Mouse (Mus musculus) natural killer cell, adult 2 months (primary cell): Measurements from ENCODE around the gene Nlgn2.
A peak's percentile ranks its signal among the peaks of the same experiment; 100 is the strongest.

ENCODE experiments used
- DNase-seq, 2 experiments: peaks; one replicate each; pipeline ENCODE4 v3.0.0; 2022; ENCODE audit warnings: low spot score in 2 of 2

Gene Nlgn2

DNA sequence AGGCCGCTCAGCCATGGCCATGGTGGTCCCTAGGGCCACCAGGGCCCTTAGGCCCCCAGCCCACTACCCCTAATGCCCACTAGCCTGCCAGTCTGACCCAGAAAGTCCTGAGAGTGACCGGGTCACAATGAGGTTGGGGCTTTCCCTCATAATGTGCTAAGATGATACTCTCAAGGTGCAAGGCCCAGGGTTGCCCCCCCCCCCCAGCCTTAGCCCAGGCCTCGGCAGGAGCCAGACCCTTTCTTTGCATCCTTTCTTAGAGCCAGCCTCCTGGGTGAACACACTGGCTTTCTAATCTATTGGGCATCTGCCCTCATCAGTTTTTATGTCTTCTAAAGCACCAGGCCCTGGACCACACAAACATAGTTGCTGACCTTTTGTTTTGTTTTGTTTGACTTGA lies 15.5 kb downstream of the Nlgn2 start, which contains the start of gene Spem1:
TSS of gene Spem1 (minus strand) at position 101 of the 400 bp plus-strand sequence.
- DNase-seq, result no peak

DNA sequence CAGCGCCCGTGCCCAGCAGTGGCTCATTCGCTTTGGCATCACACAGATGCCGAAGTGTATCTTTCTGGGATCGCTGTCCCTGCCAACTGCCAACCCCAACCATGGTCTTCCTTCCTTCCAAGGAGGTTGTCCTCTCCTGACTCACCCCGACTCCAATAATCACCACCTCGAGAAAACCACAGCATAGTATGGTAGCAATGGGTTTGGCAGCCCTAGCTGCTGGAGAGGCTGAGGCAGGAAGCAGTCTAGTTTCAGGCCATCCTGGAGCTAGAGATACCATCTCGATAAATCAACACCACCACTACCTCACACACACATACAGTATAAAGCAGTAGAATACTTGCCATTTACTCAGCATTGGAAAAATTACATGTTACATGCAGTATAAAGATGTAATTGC lies 18.7 kb downstream of the Nlgn2 start:
- no peak for DNase-seq

DNA sequence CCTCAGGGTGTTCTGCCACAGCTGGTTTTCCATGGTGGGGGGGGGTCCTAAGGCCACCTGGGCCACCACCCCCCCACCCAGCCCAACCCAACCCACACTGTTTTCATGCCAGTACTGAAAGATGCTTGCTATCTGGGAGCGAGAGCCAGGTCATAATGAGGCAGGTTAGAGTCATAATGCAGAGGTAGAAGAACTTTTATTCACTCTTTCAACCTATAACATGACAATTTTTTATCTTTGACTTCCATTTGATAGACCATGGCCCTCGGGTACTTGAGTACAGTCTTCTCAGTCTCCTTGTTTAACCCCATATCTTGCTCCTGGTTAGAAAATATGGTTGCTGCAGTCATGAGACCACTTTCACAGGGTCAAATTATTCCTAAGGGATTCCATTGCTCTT lies 19.2 kb downstream of the Nlgn2 start, which contains the start of gene Spem2:
TSS of gene Spem2 (minus strand) at position 101 of the 400 bp plus-strand sequence.
- no peak for DNase-seq

DNA sequence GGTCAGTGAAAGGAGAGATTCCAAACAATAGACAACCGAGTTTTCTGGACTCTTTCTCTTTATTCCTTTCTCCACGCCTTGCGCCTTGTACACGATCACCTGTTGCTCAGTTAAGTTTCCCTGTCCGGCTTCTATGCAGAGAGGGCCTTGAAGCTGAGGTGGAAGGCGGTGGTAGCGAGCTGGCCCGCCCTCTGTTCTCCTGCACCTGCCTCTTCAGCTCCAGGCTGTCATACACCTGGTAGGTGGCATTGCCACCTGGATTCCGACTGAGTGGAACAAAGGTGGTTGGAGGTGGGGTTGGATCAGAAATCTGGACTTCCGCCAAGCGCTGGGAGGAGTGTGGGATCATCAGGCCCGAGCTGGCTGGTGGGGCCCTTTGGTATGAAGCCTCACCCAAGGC lies 21.1 kb downstream of the Nlgn2 start:
- no peak for DNase-seq

DNA sequence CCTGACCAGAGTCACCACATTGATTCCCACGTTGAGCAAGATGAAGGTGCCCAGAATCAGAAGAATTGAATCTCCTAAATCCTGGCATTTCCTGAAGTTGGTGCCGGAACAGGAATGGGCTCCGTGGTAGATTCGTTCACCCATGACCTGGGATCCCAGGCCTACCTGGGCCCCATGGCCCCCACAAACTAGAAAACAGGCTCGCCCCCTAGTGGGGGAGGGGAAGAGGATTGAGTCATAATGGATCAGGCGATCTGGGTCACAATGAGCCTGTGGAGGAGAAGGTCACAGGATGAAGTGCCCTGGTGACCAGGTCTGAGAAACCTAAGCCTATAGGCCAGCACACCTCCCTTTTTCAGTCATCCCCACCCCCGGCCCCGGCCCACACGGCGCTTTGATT lies 22.4 kb downstream of the Nlgn2 start, which contains the start of gene Gm39566:
TSS of gene Gm39566 (minus strand) at position 144 of the 400 bp plus-strand sequence.
- no peak for DNase-seq

DNA sequence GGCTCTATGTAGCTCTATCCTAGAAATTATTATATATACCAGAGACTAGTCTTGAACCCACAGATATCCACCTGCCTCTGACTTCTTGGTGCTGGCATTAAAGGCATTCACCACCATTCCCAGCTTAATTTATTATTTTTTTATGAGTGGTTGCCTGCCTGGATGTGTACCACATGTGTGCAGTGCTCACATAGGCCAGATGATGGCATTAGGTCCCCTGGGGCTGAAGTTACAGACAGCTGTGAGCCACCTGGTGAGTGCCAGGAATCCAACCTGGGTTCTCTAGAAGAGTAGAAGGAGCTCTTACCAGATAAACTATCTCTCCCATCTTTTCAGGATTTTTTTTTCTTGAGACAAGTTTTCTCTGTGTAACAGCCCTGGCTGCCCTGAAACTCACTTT lies 27.3 kb downstream of the Nlgn2 start:
- no peak for DNase-seq

DNA sequence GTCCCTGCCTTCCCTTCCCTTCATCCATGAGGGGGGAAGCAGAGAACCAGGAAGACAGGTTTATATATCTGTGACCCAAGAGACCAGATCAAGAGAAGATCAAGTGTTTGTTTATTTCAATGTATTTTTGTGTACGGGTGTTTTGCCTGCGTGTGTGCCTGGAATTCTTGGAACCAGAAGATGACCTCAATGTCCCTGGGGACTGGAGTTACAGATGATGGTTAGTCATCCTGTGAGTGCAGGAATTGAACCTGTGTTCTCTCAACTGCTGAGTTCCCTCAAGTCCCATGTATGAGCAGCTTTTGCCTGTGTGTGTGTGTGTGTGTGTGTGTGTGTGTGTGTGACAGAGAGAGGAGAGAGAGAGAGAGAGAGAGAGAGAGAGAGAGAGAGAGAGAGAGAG lies 29.9 kb downstream of the Nlgn2 start:
- DNase-seq, result no peak

DNA sequence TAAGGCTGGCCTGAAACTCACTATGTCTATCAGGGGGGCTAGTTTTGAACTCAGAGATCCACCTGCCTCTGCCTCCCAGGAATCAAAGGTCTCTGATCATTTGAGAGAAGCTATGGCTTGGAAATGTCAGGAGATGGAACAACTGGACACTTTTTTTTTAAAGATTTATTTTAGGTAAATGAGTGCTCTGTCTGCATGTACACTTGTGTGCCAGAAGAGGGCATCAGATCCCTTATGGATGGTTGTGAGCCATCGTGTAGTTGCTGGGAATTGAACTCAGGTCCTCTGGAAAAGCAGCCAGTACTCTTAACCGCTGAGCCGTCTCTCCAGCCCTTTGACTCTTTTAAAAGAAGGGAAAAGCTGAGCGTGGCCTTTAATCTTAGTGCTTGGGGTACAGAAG lies 31.2 kb downstream of the Nlgn2 start:
- no peak for DNase-seq

DNA sequence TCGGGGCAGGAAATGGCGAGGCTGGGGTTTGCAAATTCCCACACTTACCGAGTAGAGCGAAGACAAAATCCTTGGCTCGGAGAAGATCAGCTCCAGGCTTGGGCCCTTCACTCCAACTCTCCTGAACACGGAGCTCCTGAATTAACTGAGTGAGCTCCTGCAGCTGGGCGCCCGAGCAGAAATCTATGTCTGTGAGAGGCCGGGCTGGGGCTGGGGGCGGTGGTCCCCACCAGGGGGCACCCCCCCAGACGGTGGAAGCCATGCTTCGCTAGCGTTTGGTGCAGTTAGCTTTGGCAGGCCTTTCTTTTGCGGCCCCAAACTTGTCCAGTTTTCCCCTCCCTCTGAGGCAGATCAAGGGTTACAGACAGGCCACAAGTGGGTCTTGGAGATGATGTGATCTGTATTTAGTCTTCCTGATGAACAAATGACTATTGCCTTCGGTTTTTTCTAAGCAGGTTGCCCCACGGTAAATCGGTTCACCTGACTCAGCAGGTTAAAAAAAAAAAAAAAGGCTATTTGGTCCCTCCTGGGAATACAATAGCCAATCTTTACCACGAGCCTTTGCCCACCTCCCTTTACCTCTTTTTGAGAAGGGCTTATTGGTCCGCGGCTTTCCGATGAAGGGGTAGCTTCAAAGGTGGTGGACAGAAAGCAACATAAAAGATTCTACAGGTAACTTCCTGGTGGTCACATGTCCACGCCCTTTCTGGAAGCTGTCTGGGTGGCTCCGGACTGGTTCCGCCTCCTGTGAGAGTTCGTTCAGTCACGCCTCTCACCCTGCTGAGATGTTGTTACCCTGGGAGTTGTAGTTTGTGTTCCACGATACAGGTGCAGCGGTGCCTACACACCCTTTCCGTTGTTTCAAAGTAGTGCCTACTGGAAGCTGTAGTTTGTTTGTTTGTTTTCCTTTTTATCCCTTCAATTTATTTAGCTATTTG lies 32.3 kb downstream of the Nlgn2 start, which contains the start of gene Tmem102:
TSS of gene Tmem102 (minus strand) at position 653 of the 938 bp plus-strand sequence.
- DNase-seq, result no peak

DNA sequence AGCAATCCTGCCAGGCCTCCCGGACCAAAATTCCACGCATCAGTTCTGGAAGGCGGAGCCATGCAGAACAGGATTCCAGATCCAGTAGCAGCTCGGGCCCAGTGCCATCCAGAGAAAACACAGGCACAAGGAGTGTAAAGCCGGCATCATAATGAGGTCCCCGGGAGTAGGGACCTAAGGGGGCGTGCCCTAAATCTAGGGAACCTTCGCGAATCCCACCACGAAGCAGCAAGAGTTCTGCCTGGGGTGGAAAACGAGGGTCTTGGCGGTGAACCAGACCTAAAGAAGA lies 33.0 kb downstream of the Nlgn2 start:
- DNase-seq, result no peak

DNA sequence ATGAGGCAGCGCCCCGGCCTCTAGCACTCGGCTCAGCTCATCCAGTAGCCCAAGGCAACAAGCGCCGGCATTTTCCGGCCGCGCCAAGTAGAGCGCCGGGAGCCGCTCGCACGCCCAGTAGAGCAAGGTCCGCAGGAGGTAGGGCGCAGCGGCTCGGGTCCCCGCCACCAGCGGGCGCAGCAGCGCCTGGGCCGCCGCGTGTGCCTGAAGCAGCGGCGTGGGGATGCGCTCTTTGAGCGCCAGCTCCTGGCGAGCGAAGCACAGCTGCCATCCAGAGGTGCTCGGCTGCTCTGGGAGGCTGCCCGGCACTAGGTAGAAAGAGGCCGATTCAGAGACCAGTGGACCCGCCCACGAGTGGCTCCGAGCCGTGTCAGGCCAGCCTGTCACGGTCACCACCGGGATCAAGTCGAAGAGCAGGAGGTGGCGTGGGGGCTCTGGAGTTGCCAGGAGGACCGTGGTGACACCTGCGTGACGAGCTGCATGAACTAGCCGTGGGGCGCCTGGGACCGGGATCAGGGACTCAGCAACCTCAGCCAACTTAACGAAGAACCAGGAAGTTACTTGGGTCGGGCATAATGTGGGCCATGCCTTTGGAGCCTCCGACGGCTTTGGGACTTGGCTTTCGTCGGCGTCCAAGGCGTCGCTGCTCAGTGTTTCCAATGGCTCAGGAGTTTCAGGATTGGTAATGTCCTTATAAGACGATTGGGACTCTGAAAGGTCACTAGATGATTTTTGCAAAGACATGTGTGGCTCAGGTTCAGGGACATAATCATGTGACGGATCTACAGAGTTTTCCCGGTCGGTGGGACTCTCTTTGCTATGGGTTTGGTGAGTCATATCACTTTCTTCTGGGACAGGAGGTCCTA lies 33.6 kb downstream of the Nlgn2 start:
- peak; percentile 45 to 61 for DNase-seq

DNA sequence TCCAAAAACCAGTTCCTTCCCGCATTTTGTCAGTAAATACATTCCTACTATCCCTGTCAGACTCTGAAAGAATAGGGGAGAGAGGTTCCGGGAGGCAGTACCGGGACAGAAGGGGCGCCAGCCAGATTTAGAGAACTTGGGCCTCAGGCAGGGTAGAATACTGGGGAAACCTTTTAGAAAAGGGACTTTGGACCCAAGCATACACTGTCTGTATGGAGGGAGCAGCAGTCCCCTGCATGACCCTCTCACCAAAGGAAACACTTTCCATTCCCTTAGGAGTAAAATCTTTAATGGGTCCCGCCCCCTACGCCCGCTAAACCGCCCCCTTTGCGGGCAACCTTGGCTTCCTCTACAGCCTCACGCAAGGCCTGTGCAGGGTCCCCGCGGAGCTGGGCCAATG lies 34.3 kb downstream of the Nlgn2 start:
- no peak for DNase-seq

DNA sequence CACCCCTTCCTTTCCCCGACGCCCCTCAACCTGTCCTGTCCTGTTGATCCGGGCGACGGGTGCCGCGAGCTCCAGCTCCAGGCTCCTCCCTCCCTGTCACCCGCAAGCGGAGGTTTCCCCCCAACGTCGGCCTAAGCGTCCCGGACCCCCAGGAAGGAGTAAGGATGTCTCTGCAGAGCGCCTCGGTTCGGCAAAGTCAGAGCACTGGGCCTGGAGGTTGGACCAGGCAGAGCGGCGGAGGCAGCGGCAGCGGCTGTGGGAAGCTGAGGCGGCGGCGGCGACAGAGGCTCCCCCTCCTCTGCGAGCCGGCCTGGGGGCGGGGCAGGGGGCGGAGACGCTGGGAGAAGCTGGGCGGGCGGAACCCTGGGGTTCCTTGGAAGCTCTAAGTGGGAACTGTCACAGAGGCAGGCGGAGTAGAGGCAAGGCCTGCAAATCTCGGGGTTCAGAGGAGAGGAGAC lies 34.9 kb downstream of the Nlgn2 start:
- DNase-seq, result peak in 1 of 2 experiments; percentile 34

DNA sequence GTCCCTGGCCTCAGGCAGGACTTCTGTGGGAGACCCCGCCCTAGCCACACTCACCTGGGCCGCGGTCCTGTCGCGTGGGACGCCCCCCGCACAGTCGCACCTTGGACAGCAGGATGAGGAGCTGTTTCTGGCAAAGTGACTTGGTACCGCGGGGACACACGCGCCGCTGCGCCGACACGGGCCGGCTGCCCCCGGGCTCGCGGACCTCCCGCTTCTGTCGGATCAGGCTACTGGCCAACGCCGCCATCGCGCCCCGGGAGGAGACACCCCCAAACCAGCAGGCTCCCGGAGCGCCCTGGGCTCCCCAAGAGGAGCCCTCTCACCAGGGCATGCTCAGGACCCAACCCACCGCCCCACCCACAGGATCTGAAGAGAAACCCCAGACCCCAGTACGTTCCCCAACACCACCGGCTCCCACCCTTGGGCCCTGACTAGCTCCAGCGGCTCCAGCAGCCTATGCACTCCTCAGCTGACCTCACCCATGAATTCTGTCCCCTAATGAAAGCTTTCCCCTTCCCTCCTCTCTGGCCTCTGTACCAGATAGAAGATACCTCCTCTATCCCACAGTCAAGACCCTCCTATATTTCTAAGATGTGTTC lies 36.1 kb downstream of the Nlgn2 start, which contains the start of gene Fgf11:
TSS of gene Fgf11 (minus strand) at position 479 of the 599 bp plus-strand sequence.
- no peak for DNase-seq

DNA sequence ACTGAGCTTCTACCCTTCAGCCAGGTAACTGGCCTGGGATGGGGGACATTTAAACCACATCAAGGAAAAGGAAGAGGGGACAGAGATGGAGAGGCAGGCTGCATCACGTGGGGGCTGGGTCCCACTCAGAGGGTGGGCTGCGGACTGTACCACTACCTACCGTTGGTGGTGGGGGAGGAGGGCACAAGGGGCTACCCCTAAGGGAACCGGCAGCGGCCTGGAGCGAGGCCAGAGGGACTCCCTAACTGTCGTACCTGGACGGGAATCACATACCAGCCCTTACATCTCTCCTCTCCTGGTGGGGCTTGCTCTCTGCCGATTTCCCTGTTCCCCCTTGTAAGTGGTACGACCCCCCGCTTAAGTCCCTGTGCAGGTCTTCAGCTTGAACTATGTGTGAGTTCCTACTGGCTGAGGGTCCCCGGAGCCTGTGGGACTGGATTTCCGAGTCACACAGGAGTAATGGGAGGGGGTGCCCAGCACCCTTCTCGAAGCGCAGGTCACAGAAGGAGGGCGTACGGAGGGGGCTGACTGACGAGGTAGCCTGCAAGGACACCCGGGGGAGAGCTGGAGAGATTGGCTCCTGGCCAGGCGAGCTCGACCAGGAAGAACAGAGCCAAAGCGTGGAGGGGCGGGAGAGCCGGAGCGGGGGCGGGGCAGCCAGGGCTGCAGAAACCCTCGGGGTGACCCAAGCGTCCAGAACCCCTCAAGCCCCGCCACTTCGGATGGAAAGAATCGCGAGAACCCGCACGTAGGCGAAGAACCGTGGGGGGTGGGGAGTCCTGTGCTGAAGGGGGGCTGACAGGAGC lies 37.0 kb downstream of the Nlgn2 start:
- no peak for DNase-seq

DNA sequence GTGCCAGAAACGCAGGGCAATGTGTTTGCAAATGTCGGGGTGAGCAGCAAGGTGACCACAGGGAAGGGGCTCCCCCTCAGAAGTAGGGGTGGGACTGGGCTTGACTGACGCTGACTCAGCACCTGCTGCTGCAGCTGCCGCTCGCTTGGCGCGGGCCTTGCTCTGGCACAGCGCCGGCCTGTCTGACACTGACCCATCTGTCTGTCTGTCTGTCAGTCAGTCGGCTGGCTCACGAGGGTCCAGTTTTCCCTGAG lies 37.5 kb downstream of the Nlgn2 start:
- peak; percentile 38 to 41 for DNase-seq

DNA sequence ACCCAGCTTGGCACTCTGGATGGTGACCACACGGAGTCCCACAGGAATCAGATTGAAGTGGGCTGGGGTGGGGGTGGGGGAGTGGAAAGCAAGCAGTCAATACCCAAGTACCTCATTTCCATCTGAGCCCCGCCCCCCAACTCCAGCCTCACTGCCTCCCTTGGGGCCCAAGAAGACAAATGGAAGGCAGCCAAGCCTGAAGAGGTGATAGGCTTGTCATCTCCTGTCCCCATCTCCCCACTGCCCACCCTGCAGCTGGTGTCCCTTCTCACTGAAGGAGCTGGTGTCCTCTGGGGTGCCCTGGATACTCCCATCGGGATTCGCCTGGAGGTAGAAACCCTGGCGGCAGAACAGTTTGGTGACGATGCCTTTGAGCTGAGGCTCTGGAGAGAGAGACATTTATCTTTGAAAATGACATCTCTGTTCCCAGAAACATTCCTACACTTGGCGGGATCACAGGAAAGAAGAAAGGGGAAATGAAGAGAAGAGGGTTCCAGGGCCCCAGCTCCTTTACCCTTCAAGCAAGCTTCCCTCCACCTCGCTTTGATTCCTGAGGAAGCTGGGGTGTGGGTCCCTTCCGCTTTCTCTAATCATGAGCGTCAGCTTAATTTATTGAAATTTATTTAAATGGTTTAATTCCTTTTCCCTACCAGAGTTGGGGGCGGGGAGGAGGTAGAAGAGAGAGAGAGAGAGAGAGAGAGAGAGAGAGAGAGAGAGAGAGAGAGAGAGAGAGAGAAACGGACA lies 38.0 kb downstream of the Nlgn2 start:
- DNase-seq, result peak in 1 of 2 experiments; percentile 59

DNA sequence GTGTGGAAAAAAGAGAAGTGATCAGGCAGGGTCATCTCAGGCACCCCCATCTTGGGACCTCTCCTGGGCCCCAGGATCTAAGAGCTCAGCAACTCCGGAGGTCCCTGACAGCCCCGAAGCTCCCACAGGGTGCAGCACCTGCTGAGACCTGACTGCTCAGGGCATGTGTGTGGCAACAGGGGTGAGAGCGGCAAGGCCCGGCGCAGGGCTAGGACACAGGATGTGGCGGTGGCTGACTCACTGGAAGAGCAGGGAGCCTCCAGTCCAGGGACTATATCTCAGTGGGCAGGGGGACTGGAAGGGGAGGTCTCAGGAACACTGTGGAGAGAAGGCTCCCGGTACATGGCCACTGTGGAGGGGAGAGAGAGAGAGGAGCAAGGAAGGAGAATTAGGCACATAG lies 39.7 kb downstream of the Nlgn2 start:
- DNase-seq, result no peak

DNA sequence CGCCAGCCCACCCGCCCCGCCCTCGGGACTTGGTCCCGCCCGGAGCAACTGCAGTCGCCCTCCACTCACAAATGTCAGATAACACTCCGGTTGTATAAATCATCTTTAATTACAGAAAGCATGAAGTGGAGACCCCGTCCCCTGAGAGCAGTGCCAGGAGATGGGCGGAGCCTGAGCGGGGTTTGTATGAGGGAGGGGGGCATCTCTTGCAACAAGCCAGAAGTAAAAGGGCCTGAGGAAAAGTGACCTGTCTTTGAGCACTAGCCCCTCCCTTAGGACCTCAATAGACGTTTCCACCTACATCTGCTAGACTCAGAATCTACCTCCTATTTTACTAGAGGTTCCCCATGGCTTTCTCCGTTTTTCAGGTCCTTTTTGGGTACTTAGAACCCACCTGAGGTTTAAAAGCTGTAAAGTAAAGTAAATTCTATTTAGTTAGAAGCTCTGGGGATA lies 41.6 kb downstream of the Nlgn2 start:
- no peak for DNase-seq

DNA sequence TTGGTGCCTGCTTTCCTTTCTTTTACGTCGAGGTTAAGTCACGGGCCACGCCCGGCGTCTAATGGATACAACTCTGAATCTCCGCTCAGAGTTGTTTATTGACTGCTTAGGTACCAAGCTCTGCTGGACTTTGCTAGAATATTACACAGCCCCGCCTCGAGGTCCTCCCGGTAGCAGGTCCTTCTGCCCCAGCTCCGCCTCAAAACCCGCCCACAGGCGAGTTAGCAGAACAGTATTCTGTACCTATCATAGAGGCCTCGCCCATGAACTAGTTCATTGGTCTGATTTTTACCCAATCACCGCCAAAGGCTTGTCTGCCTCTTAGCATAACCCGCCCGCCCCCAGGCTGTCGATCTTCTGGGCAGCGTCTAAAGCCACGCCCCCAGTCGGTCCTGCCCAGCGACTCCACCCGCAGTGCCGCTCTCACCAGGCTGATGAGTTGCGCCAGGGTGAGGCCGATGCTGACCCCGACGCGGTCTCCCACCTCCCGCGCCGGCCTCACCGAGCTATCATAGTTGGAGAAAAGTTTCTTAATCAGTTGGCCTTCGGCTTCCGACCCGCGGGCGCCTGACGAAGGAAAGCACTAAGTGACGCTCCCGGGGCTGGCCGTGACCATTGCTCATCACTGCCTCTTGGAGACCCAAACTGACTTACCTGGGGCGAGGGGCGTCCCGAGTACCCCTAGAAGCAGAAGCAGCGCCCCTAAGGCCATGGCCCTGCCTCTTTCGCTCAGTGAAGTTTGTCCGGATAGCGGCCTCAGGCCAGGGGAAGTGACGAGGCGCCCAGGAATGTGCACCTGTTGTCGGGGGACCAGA lies 42.2 kb downstream of the Nlgn2 start, which contains the start of gene Chrnb1:
TSS of gene Chrnb1 (minus strand) at position 776 of the 815 bp plus-strand sequence.
- peak; percentile 93 to 94 for DNase-seq
